Mouse (Mus musculus): ENCODE results near the gene Rtf1. TPM values are rescaled to one million over a fixed set of nuclear protein-coding genes. Genes with fewer than 3 reads are reported as not detected.
"Not testable (repeated sequence)": the region's sequence is repeated elsewhere in the genome, so short reads cannot be mapped to it uniquely, and the experiment has no call there.

The Rtf1 gene
- 10 to 100 TPM; 32.4 to 44.1 TPM for polyA plus RNA-seq (2017; shearing (Covaris generic))

DNA sequence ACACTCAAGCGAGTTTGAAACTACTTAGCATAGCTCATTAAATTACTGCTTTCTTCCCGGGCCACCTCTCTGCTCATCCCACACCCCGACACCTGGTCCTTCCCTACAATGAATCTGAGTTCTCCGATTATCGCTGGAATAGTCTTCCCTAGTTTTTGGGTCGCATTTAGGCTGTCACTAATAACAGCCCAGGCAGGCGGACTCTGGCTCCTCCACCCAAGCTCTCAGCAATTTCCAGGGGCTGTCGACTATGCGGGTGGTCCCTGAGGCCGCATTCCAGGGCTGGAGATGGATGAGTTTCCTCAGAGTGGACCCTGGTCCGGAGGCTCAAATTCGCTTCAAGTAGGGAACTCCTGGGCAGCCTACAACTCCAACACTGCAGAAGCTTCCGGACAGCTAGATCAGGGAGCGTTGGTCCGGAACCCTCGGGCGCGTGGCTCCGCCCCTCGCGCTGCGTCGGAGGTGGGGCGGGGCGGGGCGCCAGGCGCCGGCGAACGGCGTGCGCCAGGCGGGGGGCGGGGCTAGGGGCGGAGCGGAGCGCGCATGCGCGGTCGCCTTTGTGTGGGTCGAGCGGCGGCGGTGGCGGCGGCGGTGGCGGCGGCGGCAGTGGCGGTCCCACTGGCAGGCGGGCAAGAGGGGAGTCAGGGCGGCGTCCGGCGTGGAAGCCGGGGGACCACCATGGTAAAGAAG, at the start of gene Rtf1:
Rtf1 (plus strand) TSS at position 544 of the 690 bp plus-strand sequence.
- ATAC-seq, result peak; percentile 84

DNA sequence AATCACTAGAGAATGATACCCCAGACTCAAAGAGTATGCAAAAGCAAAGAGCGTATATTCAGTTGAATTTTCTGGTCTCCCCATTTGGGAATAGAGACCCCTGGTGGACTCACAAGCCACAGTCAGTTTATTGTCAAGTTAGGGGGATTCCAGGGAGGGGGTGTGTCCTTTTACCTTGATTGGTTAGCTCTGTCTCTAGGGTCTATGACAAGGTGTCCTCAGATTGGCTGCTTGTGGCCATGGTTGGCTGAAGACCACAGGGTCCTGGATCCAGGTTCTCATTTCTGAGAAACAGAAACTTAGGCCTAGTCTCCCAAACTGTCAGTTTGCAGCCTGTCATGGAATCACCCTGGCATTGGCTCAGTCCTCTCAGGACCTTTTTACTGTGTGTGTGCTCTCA, 38.1 kb upstream of the Rtf1 start:
- no peak for ATAC-seq

DNA sequence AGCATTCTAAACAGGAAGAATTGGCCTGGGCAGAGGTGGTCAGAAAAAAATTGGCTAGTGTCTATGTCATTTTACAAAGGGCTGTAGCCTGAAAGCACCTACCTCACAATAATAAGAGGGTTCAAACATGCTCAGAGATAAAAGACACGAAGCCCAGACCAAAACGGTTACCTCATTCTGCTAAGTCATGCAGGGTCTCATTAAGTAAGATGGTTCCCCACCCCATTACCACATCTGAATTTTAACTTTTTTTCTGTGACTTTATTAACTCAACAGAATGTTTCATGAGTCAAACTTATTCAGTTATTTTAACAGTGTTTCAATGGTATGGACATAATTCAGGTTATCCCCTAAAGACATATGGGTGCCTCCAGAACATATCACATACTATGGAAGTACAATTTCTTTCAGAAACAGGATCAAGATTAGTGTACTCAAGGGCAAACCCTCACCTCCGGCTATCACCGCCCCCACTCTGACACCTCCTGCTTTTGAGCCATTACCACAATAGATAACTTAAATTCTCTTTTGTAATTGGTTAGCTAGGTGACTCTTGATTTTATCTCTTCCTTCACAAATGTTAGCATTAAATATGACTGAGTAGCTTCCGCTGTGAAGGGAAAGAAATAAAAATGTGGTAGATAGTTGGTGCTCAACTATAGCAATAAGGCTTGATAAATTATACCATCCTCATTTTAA, 33.5 kb upstream of the Rtf1 start:
- no peak for ATAC-seq

DNA sequence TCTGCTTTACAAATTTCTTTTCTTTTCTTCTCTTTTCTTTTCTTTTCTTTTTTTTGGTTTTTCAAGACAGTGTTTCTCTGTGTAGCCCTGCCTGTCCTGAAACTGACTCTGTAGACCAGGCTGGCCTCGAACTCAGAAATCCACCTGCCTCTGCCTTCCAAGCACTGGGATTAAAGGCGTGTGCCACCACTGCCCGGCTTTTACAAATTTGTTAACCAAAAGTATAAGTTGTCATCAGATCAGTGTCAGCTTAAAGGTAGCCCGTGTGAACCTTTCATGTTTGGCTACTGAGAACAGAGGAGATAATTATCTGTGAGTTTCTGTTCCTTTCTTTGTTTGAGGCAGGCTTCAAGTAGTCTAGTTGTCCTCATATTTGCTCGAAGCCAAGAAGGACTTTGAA, 30.6 kb upstream of the Rtf1 start:
- ATAC-seq, result no peak

DNA sequence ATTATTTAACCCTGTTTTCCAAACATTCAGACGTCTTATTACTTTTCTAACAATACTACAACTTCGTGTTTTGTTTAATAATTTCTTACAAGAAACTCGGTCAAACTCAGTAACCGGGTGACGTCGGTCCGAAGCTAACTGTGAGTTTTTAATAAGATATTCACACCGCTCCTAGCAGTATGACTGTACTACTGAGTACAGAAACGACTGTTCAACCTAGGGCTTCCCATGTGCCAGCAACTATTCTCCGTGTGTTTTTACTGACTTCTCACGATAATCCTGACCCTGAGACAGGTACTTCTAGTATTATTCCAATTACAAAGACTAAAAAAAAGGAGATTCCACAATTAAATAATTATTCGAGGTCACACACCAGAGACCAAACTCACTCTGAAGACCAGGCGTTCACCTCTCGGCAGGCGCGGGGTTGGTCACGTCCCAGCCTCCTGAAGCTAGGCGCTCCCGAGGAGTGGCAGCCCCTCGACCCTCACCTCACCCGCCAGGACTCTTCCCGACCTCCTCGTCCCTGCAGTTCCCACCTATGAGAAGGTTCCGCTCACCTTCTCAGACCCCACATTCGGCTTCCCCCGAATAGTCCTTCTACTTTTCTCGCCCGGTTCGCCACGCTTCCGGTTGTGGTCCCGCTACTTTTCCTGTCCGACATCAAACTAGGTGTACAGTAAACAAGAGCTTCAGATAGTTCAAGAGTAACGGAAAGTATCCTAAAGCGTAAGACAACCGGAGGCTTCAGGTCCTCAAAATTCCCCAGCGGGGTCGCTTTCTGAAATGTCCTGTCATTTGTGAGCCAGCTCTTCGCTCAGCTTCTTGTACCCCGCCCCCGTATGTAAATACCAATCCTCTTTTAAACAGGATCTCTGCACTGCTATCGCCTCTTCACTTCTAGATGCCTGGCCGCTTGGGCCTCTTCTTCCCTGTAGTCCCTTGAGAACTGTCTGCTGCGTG, 12.4 kb upstream of the Rtf1 start, which contains the start of gene Ndufaf1:
Ndufaf1 (minus strand) TSS at position 608 of the 963 bp plus-strand sequence.
- peak; percentile 86 for ATAC-seq

DNA sequence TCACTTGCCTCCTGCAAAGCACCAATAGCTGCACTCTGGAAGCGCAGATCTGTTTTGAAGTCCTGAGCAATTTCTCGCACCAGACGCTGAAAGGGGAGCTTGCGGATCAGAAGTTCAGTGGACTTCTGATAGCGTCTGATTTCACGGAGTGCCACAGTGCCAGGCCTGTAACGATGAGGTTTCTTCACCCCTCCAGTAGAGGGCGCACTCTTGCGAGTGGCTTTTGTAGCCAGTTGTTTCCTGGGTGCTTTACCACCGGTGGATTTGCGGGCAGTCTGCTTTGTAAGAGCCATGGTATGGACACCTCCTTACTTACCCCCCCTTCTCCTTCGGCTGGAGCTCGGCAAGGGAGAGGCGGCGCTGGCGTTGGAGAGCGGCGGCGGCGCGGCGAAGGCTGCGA, 9.1 kb upstream of the Rtf1 start:
- not testable (repeated sequence) for ATAC-seq

DNA sequence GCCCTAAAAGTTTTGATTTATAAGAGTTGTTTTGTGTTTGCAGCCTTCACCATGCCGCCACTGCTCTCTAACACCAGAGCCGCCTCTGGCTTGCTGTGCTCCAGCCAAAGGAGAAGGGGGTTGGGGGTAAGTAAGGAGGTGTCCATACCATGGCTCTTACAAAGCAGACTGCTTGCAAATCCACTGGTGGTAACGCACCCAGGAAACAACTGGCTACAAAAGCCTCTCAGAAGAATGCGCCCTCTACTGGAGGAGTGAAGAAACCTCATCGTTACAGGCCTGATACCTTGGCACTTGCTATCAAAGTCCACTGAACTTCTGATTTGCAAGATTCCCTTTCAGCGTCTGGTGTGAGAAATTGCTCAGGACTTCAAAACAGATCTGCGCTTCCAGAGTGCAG, 5.9 kb upstream of the Rtf1 start:
- no peak for ATAC-seq

DNA sequence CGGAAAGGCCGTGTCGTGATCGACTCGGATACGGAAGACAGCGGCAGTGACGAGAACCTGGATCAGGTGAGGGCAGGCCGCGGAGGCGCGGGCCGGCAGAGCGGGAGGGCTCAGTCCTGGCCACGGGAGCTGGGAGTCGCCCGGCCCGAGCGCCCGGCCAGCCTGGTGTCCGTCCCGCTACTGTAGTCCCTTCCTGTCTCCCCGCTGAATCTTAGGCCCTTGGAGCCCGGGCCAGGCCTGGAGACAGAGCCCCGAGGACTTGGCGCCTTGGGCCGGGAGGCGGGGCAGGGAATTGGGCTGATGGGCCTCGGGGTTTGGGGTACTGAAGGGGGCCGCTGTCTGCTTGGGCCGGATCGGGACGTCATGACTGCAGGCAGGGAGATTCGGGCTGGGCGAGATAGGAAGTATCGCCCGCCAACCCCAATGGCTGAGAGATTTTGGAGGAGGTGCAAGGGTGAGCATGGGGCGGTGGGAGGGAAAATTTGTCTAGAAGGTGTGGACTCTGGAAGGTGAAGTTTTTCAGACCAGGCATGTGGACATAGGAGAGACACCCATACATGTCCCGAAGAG, 432 bp downstream of the Rtf1 start:
- peak; percentile 34 for ATAC-seq

DNA sequence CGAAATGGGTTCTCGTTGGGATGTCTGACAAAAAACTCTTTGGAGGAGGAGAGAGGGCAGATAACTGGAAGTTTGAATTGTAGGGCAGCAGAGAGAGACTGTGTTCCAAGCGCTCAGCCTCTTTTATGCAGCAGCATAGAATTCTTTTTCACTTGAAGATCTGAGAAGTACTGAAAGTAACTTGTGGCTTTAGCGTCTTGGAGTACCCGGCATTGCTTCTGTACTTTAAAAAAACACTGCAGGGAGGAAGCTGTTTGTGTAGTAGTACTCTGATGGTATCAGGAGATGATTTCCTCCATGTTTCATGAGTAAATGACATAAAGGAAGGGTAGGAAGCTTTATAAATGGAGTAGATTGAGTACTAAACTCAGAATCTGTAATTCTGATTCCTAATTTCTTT, 963 bp downstream of the Rtf1 start:
- ATAC-seq, result peak; percentile 31

DNA sequence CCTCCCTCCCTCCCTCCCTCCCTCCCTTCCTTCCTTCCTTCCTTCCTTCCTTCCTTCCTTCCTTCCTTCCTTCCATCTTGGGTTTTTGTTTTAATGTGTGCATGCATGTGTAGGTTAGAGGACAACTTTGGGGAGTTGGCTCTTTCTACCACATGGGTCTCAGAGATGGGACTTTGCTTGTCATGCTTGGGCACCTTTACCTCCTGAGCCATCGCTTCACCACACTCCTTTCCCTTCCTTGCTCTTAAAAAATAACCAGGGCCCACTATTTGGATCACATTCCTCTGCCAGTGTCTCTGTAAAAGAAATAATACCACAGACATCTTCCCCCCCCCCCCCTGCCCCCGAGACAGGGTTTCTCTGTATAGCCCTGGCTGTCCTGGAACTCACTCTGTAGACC, 8.8 kb downstream of the Rtf1 start:
- no peak for ATAC-seq

DNA sequence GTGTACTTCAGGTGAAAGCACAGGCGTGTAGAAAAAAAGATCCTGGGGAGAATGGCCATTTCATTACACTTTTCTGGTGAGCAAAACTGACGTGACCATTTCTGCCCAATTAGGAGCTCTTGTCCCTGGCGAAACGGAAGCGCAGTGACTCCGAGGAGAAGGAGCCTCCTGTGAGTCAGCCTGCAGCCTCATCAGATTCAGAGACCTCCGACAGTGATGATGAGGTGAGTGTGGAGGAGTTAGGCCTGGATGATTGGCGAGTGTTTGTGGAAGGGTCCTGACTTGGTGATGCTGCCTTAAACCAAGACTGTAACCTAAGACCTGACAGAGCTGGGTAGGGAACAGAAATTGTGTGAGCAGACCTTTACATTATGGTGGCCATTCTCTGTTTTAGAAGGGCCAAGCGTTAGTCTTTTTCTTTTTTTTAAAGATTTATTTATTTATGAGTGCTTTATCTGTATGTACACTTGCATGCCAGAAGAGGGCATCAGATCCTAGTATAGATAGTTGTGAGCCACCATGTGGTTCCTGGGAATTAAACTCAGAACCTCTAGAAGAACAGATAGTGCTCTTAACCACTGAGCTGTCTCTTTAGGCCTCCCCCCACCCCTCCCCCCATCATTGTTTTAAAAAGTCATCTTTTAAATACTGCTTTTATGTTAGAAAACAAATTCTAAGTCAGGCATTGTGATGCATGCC, 17.3 kb downstream of the Rtf1 start:
- ATAC-seq, result no peak

DNA sequence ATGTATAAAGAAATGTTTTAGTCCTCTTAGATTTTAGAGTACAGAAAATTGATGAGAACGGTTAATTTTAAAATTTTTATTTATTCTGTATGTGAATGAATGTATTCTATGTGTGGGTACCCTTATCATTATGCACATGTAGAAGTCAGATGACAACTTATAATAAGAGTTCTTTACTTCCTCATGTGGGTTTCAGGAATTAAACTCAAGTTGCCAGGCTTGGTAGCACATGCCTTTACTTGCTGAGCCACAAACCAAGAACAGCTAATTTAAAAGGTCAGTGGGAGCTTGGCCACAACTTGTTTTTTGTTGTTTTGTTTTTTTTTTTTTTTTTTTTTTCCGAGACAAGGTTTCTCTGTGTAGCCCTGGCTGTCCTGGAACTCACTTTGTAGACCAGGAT, 20.0 kb downstream of the Rtf1 start:
- no peak for ATAC-seq

DNA sequence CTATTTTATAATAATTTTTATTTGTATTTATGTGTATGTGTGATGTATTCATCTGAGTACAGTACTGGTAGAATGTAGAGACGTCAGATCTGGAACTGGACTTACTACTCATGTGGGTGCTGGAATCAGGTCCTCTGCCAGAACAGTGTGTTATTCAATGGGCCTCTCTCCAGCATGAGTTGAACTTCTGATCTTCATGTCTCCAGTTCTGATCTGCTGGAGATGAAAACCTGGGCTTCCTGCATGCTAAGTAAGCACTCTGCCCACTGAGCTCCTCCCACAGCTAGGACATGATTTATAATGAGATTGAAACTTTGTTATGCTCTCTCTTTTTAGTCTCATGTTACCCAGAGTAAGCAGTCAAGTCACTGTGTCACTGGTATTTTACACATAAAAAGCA, 21.2 kb downstream of the Rtf1 start:
- ATAC-seq, result no peak

DNA sequence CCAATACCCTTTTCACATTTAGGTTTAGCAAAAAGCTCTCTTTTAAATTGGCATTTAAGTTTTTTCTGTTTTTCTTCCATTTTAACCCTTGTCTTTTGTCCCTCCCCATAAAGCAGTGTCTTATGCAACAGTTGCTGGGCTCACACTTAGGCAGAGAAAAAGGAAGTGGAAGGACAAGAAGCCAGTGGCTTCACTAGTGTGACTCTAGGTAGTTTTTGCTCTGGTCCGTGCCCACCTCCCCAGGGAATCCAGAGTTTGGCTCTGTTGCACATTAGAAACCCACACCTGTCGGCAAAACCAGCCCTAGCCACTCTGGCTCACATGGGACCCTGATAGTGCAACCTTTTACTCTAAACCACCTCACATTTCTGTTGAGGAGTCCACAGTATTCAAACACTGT, 23.6 kb downstream of the Rtf1 start:
- ATAC-seq, result no peak

DNA sequence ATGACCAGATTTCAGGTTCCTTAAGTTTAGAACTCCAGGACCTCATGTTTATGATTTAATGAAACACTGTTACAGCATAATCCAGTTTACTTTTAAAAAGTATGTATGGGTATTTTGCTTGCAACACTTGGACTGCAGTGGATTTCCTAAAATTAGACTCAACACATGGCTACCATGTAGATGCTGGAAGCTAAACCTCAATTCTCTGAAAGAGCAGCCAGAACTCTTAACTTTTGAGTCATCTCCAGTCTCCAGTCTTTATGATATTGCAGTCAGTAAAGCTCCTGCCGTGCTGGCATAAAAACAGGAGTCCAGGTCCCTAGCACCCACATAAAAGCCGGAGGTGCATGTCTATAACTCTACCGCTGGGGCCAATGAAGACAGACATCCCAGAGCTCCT, 25.1 kb downstream of the Rtf1 start:
- no peak for ATAC-seq

DNA sequence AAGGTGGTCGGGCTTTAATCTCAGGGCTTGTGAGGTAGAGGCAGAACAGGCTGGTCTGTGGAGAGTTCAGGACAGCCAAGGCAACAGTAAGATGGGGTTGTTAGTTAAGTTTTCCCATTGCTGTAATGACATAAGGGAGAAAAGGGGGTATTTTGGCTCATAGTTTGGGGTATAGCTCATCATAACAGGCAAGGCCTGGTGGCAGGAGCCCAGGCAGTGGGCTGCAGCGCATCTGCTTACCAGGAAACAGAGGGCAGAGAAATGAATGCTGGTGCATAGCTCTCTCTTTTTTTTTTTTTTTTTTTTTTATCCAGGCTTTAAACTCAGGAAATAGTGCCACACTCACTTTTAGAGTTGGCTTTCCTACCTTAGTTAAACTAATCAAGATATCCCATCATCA, 28.3 kb downstream of the Rtf1 start:
- ATAC-seq, result no peak

DNA sequence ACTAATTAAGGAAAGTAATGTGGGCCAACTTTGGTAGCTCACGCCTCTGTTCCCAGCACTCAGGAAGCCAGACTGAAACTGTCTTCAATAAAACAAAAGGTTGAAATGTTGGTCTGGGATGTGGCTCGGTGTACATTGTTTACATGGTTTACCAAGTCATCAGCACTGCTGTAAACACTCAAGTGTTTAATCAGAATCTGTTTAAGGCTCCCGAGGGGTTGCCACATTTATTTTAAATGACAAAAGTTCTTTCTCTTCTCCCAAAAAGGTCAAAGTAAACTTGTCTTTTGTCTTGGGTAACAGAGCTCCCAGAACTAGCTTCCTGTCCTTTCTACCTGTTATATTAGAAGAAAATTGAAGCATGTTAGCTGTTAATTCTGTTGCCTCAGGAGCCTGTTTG, 32.8 kb downstream of the Rtf1 start:
- ATAC-seq, result no peak

DNA sequence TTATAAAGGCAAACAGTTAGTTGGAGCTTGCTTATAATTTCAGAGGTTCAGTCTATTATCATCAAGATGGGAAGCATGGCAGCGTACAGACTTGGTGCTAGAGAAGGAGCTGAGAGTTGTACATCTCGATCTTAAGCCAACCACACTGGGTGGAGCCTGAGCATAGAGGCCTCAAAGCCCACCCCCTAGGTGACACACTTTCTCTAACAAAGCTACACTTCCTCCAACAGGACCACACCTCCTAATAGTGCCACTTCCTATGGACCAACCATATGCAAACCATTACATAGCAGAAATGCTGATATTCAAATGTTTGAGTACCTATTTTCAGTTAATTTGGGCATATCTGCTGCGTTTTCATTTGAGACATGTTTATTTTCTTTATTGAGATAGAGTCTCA, 35.1 kb downstream of the Rtf1 start:
- ATAC-seq, result no peak

DNA sequence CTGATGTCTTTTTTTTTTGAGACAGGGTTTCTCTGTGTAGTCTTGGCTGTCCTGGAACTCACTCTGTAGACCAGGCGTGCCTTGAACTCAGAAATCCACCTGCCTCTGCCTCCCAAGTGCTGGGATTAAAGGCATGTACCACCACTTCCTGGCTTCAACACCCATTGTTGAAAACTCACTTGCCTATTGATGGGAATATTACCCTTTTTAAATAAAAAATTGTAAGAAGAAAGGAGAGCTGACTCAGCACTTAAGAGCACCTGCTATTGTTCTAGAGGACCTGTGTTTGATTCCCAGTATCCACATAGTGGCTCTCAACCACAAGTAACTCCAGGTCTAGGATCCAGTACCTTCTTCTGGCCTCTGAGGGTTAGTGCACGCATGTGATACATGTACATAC, 41.0 kb downstream of the Rtf1 start:
- not testable (repeated sequence) for ATAC-seq

DNA sequence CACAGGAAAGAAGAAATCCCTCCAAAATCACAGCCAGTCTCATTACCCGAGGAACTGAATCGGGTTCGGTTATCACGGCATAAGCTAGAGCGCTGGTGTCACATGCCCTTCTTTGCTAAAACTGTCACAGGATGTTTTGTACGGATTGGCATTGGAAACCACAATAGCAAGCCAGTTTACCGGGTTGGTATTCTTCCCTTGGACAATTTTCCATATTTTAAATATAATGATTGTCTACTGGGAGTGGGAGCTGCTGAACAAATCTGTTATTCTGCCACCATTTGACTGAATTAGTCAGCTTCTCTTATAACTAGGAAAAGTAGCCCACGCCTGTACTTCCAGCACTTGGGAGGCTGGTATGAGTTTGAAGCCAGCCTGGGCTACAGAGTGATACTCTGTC, 46.2 kb downstream of the Rtf1 start:
- no peak for ATAC-seq

DNA sequence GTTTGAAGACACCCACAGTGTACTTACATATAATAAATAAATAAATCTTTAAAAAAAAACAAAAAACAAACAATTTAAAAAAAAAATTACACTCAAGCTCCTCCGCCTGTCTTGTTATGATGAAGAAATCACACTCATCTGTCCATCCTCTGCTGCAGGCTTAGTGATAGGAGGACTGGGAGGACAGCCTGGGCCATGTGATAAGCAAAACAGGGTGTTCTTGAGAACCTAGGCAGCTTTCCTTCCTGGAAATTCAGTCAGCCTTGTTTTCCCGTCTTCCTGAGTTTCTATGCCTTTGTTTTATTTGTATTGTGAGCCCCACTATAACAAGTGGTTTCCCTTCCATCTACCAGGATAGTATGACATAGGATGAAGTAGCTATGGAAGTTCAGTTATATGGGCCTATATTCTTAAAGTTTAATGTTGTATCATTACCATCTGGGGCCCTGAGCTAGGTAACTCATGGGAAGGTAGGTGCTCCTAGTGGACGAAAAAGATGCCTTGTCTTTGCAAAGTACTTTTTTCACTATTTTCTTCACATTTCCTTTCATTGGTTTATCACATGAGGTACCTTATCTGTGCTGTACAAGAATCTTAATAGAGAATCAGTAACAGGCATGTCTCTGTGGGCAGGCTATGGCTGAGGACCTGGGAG, 53.0 kb downstream of the Rtf1 start:
- no peak for ATAC-seq

DNA sequence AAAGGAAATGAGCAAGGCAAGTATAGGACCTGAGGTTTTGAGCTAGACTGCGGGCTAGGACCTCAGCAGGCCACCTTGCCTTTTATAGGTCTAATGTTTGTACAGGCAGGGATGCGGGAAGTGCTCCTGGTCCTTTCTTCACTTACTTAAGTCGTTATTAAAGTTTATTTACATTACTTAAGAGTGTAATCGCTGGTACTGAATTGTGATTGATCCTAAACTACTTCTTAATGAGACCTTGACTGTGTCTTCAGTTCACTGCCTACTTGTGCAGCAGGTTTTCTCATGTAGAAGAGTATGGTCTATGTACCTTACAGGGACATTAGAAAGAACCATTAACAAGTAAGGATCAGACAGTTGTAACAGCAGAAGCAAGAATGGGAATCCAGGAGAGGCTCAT, 55.9 kb downstream of the Rtf1 start:
- ATAC-seq, result no peak

Measured in activated CD4-positive, CD25-positive, alpha-beta regulatory T cell, adult 4 months (primary cell).